Mouse (Mus musculus) kidney, embryonic 14.5 days (tissue): ENCODE measurements at regions not wholly inside any gene's neighbourhood (a gene's known extent, or its start where the extent isn't known, plus 50 kb on each side); places are given as distances from the start of the nearest gene placed in this dataset.

Experiments
- ATAC-seq: fragments of 200-750 bp; cut with Nextera tagmentation; 2 replicates; pipeline ENCODE4 v1.8.0; 2017; ENCODE audit warnings: moderate number of reproducible peaks, mild to moderate bottlenecking, moderate TSS enrichment, moderate library complexity; ENCODE audit not compliant: low FRiP score, low TSS enrichment
- H3K27ac ChIP-seq: fragments of 300-500 bp; sonication (generic); 2 replicates; pipeline ENCODE4 v1.5.1; 2014; ENCODE audit warnings: low read depth, mild to moderate bottlenecking, low read length, moderate library complexity, mixed read lengths
- H3K27me3 ChIP-seq: fragments of 300-500 bp; sonication (generic); 2 replicates; pipeline ENCODE4 v1.6.1; 2014; ENCODE audit warnings: mild to moderate bottlenecking, low read length; ENCODE audit not compliant: control insufficient read depth, insufficient read depth
- H3K36me3 ChIP-seq: fragments of 300-500 bp; sonication (generic); 2 replicates; pipeline ENCODE4 v1.6.1; 2014; ENCODE audit warnings: low read length, mixed read lengths; ENCODE audit not compliant: control insufficient read depth, insufficient read depth
- H3K4me1 ChIP-seq: fragments of 300-500 bp; sonication (generic); 2 replicates; pipeline ENCODE4 v1.6.1; 2014; ENCODE audit warnings: low read length, mixed read lengths; ENCODE audit not compliant: control insufficient read depth, insufficient read depth
- H3K4me2 ChIP-seq: fragments of 300-500 bp; sonication (generic); replicated peaks from 2 replicates; pipeline ENCODE4 v1.6.1; 2014; ENCODE audit warnings: low read depth, mild to moderate bottlenecking, low read length
- H3K4me3 ChIP-seq: fragments of 300-500 bp; sonication (generic); 2 replicates; pipeline ENCODE4 v1.5.1; 2014; ENCODE audit warnings: mild to moderate bottlenecking, low read length
- H3K9ac ChIP-seq: fragments of 300-500 bp; sonication (generic); 2 replicates; pipeline ENCODE4 v1.6.1; 2014; ENCODE audit warnings: low read depth, mild to moderate bottlenecking, low read length, moderate library complexity
- H3K9me3 ChIP-seq: fragments of 300-500 bp; sonication (generic); 2 replicates; pipeline ENCODE4 v1.6.1; 2016; ENCODE audit warnings: low read length; ENCODE audit not compliant: control insufficient read depth
- WGBS: fragments of 180-500 bp; shearing (Covaris S2); extraction: QIAGEN DNeasy Blood & Tissue Kit; methylation state at CpG from one replicate; pipeline ENCODE4 v1.1.7; 2014; 5-methylcytosine and 5-hydroxymethylcytosine counted together

- WGBS = 71% methylated on average over 14 of the region's 14 CpGs
These were observed 188.8 kb downstream of the Dact1 start for GRCm38 (mm10) chr12:71498246-71499029.

GRCm38 (mm10) chr12:71501299-71501810 lies 191.7 kb downstream of the Dact1 start:
- WGBS = 56% methylated on average over 7 of the region's 7 CpGs
- Histone ChIP-seq H3K9ac (no peak overlapping the region), H3K27me3 (no peaks in the 10 kb centered on the region), H3K4me3 (no peak overlapping the region), H3K4me1 (no peaks in the 10 kb centered on the region), H3K27ac (no peak overlapping the region), H3K36me3 (no peaks in the 10 kb centered on the region), H3K9me3 (no peaks in the 10 kb centered on the region), H3K4me2 (no peak overlapping the region)
- no peak for ATAC-seq

More at GRCm38 (mm10) chr12:71498246-71499029, 188.8 kb downstream of the Dact1 start:
- Histone ChIP-seq H3K4me1 (no peaks in the 10 kb centered on the region), H3K9me3 (no peaks in the 10 kb centered on the region), H3K27ac (no peak overlapping the region), H3K27me3 (no peaks in the 10 kb centered on the region), H3K9ac (no peak overlapping the region), H3K4me2 (no peak overlapping the region), H3K4me3 (no peak overlapping the region), H3K36me3 (no peaks in the 10 kb centered on the region)
- no peak for ATAC-seq

- no peaks in the 10 kb centered on the region for H3K4me1 ChIP-seq
- H3K27me3 ChIP-seq = no peaks in the 10 kb centered on the region
- no peak overlapping the region for H3K4me2 ChIP-seq
- no peaks in the 10 kb centered on the region for H3K9me3 ChIP-seq
- H3K27ac ChIP-seq = no peak overlapping the region
- no peak overlapping the region for H3K9ac ChIP-seq
- no peak overlapping the region for H3K4me3 ChIP-seq
- no peaks in the 10 kb centered on the region for H3K36me3 ChIP-seq
- 55% methylated on average over 11 of the region's 11 CpGs for WGBS
- ATAC-seq = no peak
These were observed 193.6 kb downstream of the Dact1 start for GRCm38 (mm10) chr12:71503265-71503664.

- no peak overlapping the region for H3K4me2 ChIP-seq
- no peaks in the 10 kb centered on the region for H3K36me3 ChIP-seq
- no peak overlapping the region for H3K9ac ChIP-seq
- H3K27ac ChIP-seq = no peak overlapping the region
- ATAC-seq = no peak
- no peaks in the 10 kb centered on the region for H3K27me3 ChIP-seq
- no peaks in the 10 kb centered on the region for H3K4me1 ChIP-seq
- WGBS = 38% methylated on average over 4 of the region's 4 CpGs
- no peak overlapping the region for H3K4me3 ChIP-seq
- H3K9me3 ChIP-seq = no peaks in the 10 kb centered on the region
These were observed 196.5 kb downstream of the Dact1 start for GRCm38 (mm10) chr12:71506206-71506605.

GRCm38 (mm10) chr12:71506716-71507115 lies 197.0 kb downstream of the Dact1 start:
- Histone ChIP-seq H3K4me2 (no peak overlapping the region), H3K27me3 (no peaks in the 10 kb centered on the region), H3K4me3 (no peak overlapping the region), H3K36me3 (no peaks in the 10 kb centered on the region), H3K9me3 (no peaks in the 10 kb centered on the region), H3K27ac (no peak overlapping the region), H3K4me1 (no peaks in the 10 kb centered on the region), H3K9ac (no peak overlapping the region)
- 70% methylated on average over 1 of the region's 1 CpGs for WGBS
- no peak for ATAC-seq

GRCm38 (mm10) chr12:71512915-71513612 lies 203.4 kb downstream of the Dact1 start:
- WGBS = 71% methylated on average over 7 of the region's 7 CpGs
- H3K9ac ChIP-seq = no peak overlapping the region
- H3K9me3 ChIP-seq = no peaks in the 10 kb centered on the region

GRCm38 (mm10) chr12:71519520-71519919 lies 209.8 kb downstream of the Dact1 start:
- Histone ChIP-seq H3K9me3 (no peaks in the 10 kb centered on the region), H3K36me3 (no peaks in the 10 kb centered on the region), H3K9ac (no peak overlapping the region), H3K4me2 (no peak overlapping the region), H3K4me1 (peaks cover 3% of the 10 kb centered on the region; the same call in 1 of the 2 replicates), H3K4me3 (no peak overlapping the region), H3K27ac (no peak overlapping the region), H3K27me3 (no peaks in the 10 kb centered on the region)
- 69% methylated on average over 1 of the region's 1 CpGs for WGBS
- no peak for ATAC-seq

More at GRCm38 (mm10) chr12:71512915-71513612, 203.4 kb downstream of the Dact1 start:
- Histone ChIP-seq H3K4me2 (no peak overlapping the region), H3K27me3 (no peaks in the 10 kb centered on the region), H3K36me3 (no peaks in the 10 kb centered on the region), H3K27ac (no peak overlapping the region), H3K4me3 (no peak overlapping the region), H3K4me1 (no peaks in the 10 kb centered on the region)
- ATAC-seq = no peak

- H3K27ac ChIP-seq = no peak overlapping the region
These were observed 212.3 kb downstream of the Dact1 start for GRCm38 (mm10) chr12:71521936-71522335.

GRCm38 (mm10) chr12:71522451-71522850 lies 212.8 kb downstream of the Dact1 start:
- Histone ChIP-seq H3K27me3 (no peaks in the 10 kb centered on the region), H3K4me3 (no peak overlapping the region), H3K36me3 (no peaks in the 10 kb centered on the region), H3K4me2 (no peak overlapping the region), H3K9me3 (no peaks in the 10 kb centered on the region), H3K4me1 (peaks cover 6% of the 10 kb centered on the region; the same call in 1 of the 2 replicates), H3K9ac (no peak overlapping the region), H3K27ac (peak overlapping the region; percentile 42; the same call in 1 of the 2 replicates)
- ATAC-seq = no peak
- 55% methylated on average over 5 of the region's 5 CpGs for WGBS

More at GRCm38 (mm10) chr12:71521936-71522335, 212.3 kb downstream of the Dact1 start:
- no peak overlapping the region for H3K9ac ChIP-seq
- no peaks in the 10 kb centered on the region for H3K27me3 ChIP-seq
- no peak overlapping the region for H3K4me2 ChIP-seq
- H3K9me3 ChIP-seq = no peaks in the 10 kb centered on the region
- H3K36me3 ChIP-seq = no peaks in the 10 kb centered on the region
- no peak for ATAC-seq
- H3K4me3 ChIP-seq = no peak overlapping the region
- H3K4me1 ChIP-seq = peaks cover 6% of the 10 kb centered on the region; the same call in 1 of the 2 replicates
- WGBS = 91% methylated on average over 3 of the region's 3 CpGs
